Mouse (Mus musculus): ENCODE measurements around the gene Chid1. TPM values are rescaled to one million over a fixed set of nuclear protein-coding genes. Genes with fewer than 3 reads are reported as not detected.

The Chid1 gene
- 10 to 100 TPM in 3 of 4 experiments, 1 to 10 TPM in 1; 9.2 to 14.9 (median 13.0) TPM for total RNA-seq (2022)

DNA sequence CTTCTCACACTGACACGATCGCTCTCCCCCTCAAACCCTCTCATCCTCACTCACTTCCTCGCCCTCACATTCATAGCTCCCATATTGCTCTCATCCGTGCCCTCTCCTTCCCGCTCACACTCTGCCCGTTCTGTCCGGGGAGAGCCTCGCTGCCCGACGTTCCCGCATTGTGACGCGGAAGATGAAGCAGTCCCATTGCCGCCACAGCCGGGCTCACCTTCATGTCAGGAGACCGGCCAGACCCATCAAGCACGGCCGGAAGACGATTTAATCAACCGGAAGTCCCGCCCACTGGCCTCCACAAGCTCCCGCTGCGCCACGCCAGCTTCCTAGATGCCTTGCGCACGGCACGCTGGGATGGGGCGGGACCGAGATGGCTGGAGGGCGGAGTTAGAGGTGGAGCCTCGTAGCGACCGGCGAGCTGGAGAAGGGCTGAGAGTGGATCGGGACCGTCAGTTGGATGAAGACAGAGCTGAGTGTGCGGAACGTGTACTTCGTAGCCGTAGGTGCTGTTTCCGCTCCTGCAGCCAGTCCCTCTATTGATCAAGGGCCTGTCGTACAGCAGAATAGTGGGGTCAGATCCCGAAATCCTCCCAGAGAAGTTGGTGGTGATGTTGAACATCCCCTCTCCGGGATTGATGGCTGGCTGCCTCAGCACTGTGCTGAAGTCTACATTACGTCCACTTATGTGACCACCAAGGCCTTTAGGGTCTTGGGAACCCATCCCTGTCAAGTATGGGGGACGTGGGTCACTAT lies at the start of gene Chid1:
Gene Chid1, minus strand, starts transcription at position 302 of the 756 bp plus-strand sequence.
- peak; percentile 96 to 98 for DNase-seq (ENCODE audit: low spot score in 2 of 2)

DNA sequence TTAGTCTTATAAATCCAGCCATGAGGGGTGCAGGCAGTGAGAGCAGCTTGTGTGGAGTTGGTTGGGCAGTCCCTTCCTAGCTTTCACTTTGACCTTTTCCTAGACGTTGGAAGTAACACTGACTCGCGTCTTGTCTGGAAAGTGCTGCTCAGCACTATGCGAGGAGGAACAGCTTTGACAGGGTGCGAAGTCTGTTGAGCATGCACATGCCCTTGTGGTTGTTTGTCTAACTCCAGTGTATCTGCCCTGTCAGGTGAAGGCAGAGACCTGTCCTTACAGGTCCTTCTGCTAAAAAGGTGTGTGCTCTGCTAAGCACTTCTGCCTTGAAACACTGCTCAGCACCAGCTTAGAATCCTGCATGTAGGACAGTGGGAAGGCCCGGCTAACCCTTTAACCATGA lies 49.2 kb upstream of the Chid1 start:
- no peak for DNase-seq (ENCODE audit: low spot score in 2 of 2)

DNA sequence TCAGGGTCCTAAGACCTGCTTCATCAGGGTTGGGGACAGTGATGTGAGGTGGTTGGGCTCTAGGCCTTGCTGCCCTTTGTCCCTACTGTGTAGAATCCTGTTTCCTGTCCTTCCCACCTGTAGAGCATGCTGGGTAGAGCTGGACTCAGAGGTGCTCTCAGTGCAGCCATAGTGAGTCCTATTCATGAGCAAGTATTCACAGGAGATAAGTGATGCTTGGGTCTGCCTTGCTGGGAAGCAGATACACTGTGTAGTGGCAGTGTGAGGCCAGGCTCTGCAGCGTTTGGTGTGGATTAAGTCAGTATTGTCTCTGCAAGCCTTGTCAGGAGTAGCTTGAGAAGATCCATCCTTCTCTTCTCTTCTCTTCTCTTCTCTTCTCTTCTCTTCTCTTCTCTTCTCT lies 46.2 kb upstream of the Chid1 start:
- DNase-seq (ENCODE audit: low spot score in 2 of 2), result no peak

DNA sequence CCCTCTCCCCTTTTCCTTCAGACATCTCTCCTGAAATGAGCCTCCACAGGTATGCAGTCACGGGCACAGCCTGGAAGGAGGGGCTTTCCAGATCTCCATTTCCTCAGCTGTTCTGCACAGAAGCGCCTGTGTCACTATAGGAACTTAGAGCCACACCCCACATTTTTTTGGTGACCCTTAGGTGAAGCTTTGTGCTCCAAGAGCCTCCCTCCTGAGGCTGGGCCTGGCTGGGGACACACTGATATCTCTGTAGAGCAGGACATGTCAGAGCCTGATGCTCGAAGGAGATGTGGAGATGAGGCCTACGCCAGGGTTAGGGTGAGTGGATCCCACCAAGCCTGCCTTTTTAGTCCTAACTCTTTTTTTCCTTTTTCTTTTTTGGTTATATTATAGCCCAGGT lies 45.6 kb upstream of the Chid1 start:
- no peak for DNase-seq (ENCODE audit: low spot score in 2 of 2)

DNA sequence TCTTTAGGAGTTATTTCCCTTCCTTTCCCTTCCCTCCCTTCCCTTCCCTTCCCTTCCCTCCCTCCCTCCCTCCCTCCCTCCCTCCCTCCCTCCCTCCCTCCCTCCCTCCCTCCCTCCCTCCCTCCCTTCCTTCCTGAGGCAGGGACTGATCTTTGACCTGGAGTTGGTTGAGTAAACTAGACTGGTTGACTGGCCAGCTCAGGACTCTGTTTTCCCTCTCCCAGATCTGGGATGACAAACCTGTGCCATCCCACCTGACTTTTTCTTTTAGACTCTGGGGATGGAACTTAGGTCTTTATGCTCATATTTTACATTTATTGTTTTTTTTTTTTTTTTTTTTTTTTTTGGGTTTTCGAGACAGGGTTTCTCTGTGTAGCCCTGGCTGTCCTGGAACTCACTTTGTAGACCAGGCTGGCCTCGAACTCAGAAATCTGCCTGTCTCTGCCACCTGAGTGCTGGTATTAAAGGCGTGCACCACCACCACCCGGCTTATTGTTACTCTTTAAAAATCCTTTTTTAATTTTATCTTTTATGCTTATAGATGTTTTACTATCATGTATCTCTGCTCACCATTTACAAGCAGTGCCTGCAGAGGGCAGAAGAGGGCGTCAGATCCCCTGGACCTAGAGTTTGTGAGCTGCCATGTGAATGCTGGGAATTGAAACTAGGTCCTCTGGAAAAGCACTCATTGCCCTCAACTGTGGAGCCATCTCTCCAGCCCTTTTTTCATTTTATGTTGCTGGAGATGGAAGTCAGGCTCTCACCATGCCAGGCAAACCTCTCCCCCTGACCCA lies 44.6 kb upstream of the Chid1 start:
- no peak for DNase-seq (ENCODE audit: low spot score in 2 of 2)

DNA sequence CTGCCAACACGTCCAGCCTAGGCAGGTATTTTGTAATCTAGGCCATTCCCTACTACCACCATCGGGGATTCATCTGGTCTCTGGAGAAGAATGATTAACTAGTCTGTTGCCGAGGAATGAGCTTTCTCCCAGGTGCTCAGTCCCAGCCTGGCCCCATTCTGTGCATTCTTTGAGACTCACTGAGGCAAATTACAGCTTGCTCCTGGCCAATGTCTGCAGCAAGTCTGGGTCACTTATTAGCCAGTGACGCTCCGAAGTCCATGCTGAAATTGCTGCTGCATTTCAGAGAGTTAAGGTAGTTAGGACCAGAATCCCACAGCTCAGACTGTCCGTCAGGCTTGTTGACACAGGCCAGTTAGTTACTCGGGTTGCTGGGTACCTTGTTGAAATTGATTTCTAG lies 41.7 kb upstream of the Chid1 start:
- no peak for DNase-seq (ENCODE audit: low spot score in 2 of 2)

DNA sequence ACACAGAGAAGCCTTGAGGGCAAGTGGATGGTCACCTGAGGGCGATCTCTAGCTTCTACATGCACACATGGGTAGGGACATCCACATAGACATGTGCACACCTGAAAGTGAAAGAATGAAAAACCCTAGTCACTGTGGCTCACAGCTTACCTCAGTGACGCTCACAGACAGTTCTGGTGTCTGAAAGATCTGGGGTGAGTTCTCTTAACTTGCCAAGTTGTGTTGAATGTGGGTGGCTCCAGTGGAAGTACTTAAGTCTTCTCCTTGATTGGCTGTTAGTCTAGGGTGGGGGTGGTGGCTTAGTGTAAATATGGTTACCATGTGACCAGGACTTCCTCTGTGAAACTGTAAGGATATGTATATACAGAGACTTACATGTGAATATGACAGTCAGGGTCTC lies 39.3 kb upstream of the Chid1 start:
- DNase-seq (ENCODE audit: low spot score in 2 of 2), result no peak

DNA sequence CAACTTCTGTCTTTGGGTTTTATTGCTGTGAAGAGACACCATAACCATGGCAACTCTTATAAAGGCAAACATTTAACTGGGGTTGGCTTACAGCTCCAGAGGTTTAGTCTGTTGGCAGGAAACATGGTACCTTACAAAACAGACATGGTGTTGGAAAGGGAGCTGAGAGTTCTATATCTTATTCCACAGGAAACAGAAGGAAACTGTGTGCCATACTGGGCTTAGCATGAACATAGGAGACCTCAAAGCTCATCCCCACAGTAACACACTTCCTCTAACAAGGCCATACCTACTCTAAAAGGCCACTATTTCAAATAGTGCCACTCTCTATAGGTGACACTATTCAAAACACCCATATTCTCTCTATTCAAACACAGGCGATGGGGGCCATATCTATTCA lies 38.9 kb upstream of the Chid1 start:
- DNase-seq (ENCODE audit: low spot score in 2 of 2), result no peak

DNA sequence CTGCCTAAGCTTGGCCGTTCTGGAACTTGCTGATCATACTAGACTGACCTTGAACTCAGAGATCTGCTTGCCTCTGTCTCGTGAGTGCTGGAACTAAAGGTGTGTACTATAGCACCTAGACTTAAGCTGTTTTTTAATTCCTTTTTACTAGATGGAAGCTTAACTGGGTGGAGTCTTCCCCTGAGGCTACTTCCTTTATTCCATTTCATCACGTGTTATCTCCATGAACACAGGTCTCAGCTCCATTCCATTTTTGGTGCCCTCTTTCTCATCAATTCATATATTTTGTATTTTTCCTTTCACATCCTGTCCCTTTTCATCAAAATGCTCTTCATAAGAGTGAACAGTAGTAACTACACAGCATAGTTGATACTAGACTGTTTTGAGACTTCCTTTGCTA lies 38.1 kb upstream of the Chid1 start:
- no peak for DNase-seq (ENCODE audit: low spot score in 2 of 2)

DNA sequence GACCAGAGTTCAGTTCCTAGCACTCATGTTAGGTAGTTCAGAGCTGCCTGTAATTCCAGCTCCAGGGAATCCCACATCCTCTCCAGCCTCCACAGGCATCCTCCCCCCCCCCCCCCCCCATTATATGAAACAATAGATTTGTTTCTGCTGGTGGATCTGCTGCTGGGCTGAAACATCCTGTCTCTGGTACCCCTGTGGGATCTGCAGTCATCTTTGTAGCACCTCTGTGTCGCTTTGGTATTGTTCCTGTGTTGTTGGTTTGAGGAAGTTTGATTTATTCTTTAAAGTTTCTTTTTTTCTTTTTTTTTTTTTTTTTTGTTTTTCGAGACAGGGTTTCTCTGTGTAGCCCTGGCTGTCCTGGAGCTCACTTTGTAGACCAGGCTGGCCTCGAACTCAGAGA lies 35.8 kb upstream of the Chid1 start:
- no peak for DNase-seq (ENCODE audit: low spot score in 2 of 2)

DNA sequence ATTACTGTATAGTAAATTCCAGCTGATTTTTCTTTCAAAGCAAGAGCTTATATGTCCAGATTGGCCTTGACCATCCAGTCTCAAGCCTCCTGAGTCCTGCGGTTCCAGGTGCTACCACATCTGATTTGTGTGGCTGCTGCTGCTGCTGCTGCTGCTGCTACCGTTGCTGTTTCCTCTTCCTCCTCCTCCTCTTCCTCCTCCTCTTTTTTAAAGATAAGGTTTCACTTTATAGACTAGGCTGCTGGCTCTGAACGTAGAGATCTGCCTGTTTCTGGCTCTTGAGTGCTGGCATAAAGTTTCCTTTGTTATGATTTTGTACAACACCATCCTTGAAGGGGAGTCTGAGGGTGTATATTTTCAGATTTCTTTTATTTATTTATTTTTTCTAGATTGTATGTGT lies 34.4 kb upstream of the Chid1 start:
- no peak for DNase-seq (ENCODE audit: low spot score in 2 of 2)

DNA sequence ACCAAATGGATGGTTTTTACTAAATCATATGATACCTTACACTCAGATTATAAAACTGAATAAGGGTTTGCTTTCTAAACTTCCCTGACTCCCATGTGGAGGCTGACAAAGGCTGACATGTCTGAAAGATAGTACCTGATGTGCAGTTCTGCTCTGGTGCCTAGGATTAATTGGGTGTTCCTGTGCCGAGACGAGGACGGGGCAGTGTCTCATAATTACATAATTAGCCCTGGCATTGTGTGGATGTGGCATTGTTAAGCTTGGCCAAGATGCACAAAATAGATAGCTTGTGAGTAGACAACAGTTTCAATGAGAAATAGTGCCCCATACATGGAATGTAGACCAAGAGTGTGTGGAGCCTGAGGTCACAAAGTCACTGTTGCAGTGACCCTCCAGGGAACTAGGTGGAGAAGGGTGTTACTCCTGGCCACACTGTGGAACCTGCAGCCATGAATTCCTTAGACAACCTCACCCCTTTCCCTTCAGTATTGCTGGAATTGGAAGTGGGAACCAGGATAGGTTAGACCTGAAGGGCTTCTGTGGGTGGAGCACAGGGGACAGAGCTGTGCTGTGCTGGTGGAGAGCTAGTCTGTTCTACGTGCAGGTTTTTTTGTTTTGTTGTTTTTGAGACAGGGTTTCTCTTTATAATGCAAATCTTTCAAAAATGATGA lies 31.1 kb upstream of the Chid1 start:
- no peak for DNase-seq (ENCODE audit: low spot score in 2 of 2)

DNA sequence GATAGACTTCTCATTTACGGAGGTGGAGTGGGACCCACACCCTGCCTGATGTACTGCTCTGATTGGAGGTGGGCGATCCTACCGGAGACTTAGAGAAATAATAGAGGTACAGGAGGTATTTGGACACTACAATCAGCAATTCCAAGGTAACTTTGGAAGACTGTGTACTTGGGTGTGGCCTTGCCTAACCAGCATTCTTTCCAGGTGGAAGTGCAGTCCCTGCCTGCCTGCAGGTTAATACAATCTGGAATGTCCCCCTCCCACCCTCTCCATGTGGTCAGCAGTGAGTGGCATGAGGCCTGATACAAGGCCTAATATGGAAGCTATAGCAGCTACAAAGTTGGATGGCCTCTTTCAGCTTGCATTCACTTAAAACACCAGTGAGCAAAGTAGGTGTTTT lies 30.3 kb upstream of the Chid1 start:
- DNase-seq (ENCODE audit: low spot score in 2 of 2), result no peak

DNA sequence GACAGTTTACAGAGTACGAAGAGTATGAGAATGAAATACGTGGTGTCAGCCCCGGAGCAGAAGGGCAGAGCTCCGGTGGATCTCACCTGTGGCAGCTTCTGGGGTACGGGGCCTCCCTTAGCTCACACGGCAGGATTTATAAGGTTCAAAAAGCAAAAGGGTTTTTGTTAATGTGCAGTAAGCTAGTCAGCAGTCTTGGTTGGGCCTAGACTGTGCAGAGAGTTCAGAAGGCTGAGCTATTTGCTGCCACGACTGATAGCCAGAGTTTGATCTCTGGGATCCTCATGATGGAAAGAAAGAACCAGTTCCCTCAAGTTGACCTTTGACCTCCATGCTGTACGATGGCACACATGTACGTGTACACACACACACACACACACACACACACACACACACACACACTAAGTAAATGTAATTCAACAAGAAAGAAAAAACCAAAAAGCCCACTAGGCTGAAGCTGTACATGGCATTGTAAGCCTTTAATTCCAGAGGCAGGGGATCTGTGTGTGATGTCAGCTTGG lies 29.7 kb upstream of the Chid1 start:
- no peak for DNase-seq (ENCODE audit: low spot score in 2 of 2)

DNA sequence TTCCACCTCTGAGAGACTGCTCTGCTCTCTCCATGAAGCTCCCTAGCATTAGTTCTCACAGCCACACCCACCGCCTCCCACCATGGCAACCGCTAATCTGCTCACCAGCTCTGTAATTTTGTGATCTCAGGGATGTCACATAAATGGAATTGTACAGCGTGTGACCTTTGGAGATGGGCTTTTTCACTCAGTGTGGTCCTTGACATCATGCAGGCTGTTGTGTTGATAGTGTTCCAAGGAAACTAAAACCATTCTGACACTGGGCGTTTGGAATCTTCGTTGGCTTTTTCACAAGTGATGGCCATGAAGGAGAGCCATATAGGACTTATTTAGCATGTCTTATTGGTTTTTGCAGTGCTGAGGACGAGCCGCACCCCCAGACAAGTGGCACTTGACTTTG lies 26.9 kb upstream of the Chid1 start:
- DNase-seq (ENCODE audit: low spot score in 2 of 2), result no peak

DNA sequence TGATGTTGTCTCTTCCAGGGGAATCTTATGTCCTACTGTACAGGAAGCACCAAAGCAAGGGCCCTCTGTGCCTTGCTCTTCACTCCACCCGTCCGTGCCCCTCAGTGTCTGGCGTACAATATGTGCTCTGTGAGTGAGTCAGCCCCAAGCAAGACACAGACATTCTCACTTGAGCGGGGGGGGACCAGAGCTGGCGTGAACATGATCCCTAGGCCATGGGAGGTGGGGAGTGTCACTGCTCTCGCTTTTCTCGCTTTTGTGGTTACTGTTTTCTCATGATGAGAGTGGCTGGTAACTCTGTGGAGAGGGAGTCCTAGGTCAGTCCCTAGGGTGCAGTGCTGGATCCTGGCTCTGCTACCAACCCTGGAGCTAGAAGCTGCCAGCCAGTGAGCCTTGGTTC lies 24.9 kb upstream of the Chid1 start:
- DNase-seq (ENCODE audit: low spot score in 2 of 2), result no peak

DNA sequence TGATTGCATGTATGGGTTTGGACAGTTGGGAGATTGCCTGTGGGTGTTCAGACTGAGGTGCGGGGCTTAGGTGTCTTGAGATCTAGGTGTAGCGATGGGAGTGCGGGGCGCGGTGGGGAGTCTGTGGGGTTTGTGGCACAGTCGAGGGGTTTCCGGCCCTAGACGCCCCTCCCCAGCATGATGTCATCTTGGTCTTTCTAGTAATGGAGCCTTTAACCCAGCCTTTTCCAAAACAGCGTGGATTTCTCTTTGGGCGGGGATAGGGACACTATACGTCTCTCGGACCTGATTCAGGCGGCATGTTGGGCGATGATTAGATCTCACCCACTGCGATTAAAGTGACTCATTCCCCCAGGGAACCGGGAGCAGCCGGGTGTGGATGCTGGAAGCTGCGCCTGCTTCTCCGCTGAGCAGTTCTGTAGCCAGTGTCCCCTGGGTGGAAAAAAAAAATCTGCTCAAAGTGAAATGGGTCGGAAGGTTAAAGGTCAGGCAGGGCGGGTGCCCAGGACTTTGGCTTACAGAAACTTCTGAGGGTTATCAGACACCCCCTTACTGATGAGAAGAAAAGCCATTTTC lies 23.3 kb upstream of the Chid1 start:
- peak; percentile 43 to 46 for DNase-seq (ENCODE audit: low spot score in 2 of 2)

DNA sequence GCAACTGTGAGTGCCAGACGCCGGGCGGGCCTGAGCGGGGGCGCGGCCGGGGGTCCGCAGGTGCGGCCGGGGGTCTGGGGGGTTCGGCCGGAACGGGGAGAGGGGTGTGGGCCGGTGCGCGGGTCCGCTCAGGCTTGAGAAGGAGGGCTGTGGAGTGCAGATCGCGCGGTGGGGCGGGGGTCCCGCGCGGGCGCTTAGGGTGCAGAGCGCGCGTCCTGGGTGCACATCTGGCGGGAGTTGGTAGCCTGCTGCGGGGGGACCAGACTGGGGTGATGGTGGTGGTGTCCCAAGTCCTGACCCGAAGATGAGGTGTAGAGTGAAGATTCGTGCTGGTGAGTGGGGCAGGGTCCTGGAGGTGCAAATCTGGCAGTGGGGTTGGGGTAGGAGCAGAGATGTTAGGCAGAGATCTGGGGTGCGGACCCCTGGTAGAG lies 22.8 kb upstream of the Chid1 start:
- DNase-seq (ENCODE audit: low spot score in 2 of 2), result peak in 1 of 2 experiments; percentile 30

DNA sequence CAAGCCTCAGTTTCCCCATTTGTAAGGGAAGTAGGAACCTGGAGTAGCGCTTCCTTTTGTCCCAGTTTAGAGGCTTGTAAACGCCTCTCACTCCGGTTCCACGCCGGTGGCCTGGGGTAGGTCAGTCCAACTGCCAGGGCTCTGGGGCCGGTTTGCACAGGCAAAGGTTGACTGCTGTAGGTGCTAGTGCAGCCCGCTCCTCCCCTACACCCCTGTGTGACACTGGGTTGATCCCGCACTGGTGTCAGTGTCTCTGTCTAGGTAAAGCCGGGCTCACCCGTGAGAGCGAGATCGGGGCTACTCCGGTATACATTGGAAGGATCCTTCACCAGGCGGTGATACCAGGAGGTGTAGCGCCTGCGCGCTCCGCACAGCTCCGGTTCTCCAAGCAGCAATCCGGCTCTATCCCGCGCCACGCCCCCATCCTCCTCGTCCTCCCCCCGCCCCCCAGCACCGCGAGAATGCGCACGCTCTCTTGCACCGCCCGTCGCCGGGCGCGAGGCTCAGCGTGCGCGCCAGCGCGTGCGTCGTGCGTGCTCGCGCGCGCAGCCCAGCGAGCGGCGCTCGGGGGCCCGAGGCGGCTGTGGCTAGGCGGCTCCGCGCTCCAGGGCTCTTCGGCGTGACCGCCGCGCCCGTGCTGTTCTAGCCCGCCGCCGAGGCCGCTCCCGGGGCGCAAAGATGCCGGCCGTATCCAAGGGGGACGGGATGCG lies 22.2 kb upstream of the Chid1 start, which contains the start of gene Ap2a2:
Gene Ap2a2, plus strand, starts transcription at position 492 of the 710 bp plus-strand sequence.
- peak; percentile 74 to 89 for DNase-seq (ENCODE audit: low spot score in 2 of 2)

DNA sequence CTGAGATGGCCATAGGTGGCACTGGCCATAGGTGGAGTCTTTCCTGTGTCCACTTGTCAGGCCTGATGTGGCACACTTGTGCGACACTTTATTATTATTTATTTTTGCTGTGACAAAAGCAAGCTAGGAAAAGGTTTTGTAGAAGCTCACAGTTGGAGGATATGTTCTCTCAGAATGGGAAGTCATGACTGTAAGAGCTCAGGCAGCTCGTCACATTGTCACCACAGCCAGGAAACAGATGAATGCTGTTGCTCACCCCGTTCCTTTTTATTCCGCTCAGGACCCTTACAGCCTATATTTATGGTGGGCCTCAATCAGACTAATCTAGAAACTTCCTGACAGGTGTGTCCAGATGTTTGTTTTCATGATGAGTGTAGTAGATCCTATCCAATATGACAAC lies 20.8 kb upstream of the Chid1 start:
- DNase-seq (ENCODE audit: low spot score in 2 of 2), result no peak
